Mouse (Mus musculus) left cerebral cortex, adult 8-10 months (tissue): ENCODE measurements around the gene Trpm3. TPM values are rescaled to one million over a fixed set of nuclear protein-coding genes. Genes with fewer than 3 reads are reported as not detected.
"Not testable (repeated sequence)": the region's sequence is repeated elsewhere in the genome, so short reads cannot be mapped to it uniquely, and the experiment has no call there.

Experiments used
- DNase-seq, 2 experiments: peaks; one replicate each; pipeline ENCODE4 v3.0.0; 2022; ENCODE audit warnings: low spot score in 2 of 2
- total RNA-seq, 4 experiments: library from RNA; stranded (reverse); gene quantifications; 2 replicates each; pipeline ENCODE4 v1.2.4; 2022

Trpm3 gene
- total RNA-seq, 4 experiments from 2014 or later: 37.1 to 49.8 (median 43.3) TPM

GRCm38 (mm10) chr19:22841081-22842040, 702.5 kb downstream of the Trpm3 start:
- no peak for DNase-seq

GRCm38 (mm10) chr19:22842697-22843096, 703.9 kb downstream of the Trpm3 start:
- DNase-seq: no peak

GRCm38 (mm10) chr19:22847696-22848095, 708.9 kb downstream of the Trpm3 start:
- no peak for DNase-seq

GRCm38 (mm10) chr19:22848251-22848650, 709.4 kb downstream of the Trpm3 start:
- no peak for DNase-seq

GRCm38 (mm10) chr19:22848783-22849576, 710.1 kb downstream of the Trpm3 start:
- DNase-seq: peak in 1 of 2 experiments; percentile 27

- not testable (repeated sequence) for DNase-seq
These were observed 712.6 kb downstream of the Trpm3 start for GRCm38 (mm10) chr19:22851423-22851822.

- DNase-seq: no peak
These were observed 720.8 kb downstream of the Trpm3 start for GRCm38 (mm10) chr19:22859644-22860043.

- peak in 1 of 2 experiments; percentile 32 for DNase-seq
These were observed 728.6 kb downstream of the Trpm3 start for GRCm38 (mm10) chr19:22867456-22867855.

- no peak for DNase-seq
These were observed 731.0 kb downstream of the Trpm3 start for GRCm38 (mm10) chr19:22869853-22870252.

GRCm38 (mm10) chr19:22872456-22872855, 733.6 kb downstream of the Trpm3 start:
- DNase-seq: no peak

GRCm38 (mm10) chr19:22880199-22880598, 741.4 kb downstream of the Trpm3 start:
- no peak for DNase-seq

- DNase-seq: no peak
These were observed 743.8 kb downstream of the Trpm3 start for GRCm38 (mm10) chr19:22882670-22883111.

- DNase-seq: no peak
These were observed 744.3 kb downstream of the Trpm3 start for GRCm38 (mm10) chr19:22883154-22883553.

GRCm38 (mm10) chr19:22883744-22884317, 745.0 kb downstream of the Trpm3 start:
- peak in 1 of 2 experiments; percentile 55 for DNase-seq

GRCm38 (mm10) chr19:22884357-22884756, 745.5 kb downstream of the Trpm3 start:
- DNase-seq: no peak

GRCm38 (mm10) chr19:22885051-22885450, 746.2 kb downstream of the Trpm3 start:
- DNase-seq: no peak

GRCm38 (mm10) chr19:22901892-22902291, 763.0 kb downstream of the Trpm3 start:
- no peak for DNase-seq

- no peak for DNase-seq
These were observed 763.5 kb downstream of the Trpm3 start for GRCm38 (mm10) chr19:22902386-22902785.

- peak in 1 of 2 experiments; percentile 73 for DNase-seq
These were observed 766.2 kb downstream of the Trpm3 start for GRCm38 (mm10) chr19:22905066-22905482.

- no peak for DNase-seq
These were observed 771.8 kb downstream of the Trpm3 start for GRCm38 (mm10) chr19:22910686-22911085.

GRCm38 (mm10) chr19:22912971-22913370, 774.1 kb downstream of the Trpm3 start:
- DNase-seq: no peak
